Mouse (Mus musculus): ENCODE measurements around the gene Gjc1.

GRCm38 (mm10) chr11:102858951-102859350 lies 39.5 kb upstream of the Gjc1 start:
- TF ChIP-seq CHD2 (IDR thresholded peaks at IDR 0.05; ENCODE audit: low read depth, low read length) = no peak
- no peak for TF ChIP-seq MAFK (IDR thresholded peaks at IDR 0.05; ENCODE audit: insufficient read depth, low read depth, low read length)
- TF ChIP-seq HCFC1 (IDR thresholded peaks at IDR 0.05; ENCODE audit: borderline replicate concordance, insufficient read depth, low read length) = no peak
- TF ChIP-seq ZNF384 (IDR thresholded peaks at IDR 0.05; ENCODE audit: low read depth, low read length) = no peak

Data from ES-E14 (cell line).